Mouse (Mus musculus): ENCODE results near the gene Rasa2.
"Not testable (repeated sequence)": the region's sequence is repeated elsewhere in the genome, so short reads cannot be mapped to it uniquely, and the experiment has no call there.

Rasa2 gene

GRCm38 (mm10) chr9:96589346-96589745, 42.1 kb downstream of the Rasa2 start:
- DNase-seq (ENCODE audit: extremely low read depth, low read depth) = no peak

DNA sequence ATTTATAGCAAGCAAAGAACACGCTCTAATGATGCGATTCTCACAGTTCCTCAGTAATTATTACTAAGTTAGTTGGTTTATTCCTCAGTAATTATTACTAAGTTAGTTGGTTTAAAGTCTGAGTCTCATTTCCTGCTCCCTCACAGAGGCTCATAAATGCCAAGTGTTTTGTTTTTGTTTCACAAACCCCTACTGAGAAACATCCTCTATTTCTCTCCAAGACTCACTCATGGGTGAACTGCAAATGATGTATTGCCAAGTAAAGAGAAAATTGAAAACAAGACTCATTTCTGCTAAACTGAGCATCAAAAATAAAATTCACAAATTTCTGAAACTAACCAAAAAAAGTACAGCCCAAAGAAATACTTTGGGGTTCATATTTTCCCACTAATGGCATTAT, 47.9 kb downstream of the Rasa2 start:
- no peak for DNase-seq (ENCODE audit: extremely low read depth, low read depth)

- DNase-seq (ENCODE audit: extremely low read depth, low read depth) = no peak
These were observed 48.3 kb downstream of the Rasa2 start for GRCm38 (mm10) chr9:96583076-96583475.

- peak; percentile 35 for DNase-seq (ENCODE audit: extremely low read depth, low read depth)
These were observed 53.2 kb downstream of the Rasa2 start for GRCm38 (mm10) chr9:96578190-96578589.

DNA sequence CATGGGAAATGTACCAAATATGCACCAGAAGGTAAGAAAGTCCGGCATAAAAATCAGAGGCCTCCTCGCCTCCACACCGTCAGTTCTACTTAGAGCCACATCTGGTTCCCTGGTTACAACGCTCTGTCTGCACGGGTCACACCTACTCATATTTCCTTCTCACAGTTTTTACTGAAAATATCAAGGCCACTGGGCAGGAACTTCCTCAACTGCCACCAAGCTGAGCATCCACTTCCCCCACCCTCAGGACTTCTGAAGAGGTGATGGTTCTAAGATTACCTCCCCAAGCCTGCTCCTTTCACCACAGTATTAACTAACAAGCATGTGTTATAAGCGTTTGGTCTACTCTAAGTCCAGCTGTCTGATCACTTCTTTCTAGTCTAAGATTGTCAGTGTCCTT, 53.7 kb downstream of the Rasa2 start:
- DNase-seq (ENCODE audit: extremely low read depth, low read depth) = peak; percentile 40

DNA sequence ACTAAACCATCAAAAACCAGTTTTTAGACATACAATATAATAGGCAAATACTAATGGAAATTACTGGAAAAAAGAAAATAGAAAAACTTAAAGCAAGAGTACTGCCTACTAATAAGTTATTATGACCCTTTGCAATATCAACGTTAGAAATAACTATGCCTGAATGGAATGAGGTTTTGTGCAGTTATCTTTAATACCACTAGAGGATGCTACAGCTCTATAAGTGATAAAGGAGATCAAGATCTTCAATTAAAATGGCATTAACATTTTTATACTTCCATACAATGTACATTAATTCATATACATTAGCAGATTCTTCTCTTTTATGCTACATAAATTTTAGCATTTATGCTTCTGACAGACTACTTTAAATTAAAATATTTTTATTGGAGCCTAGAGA, 58.2 kb downstream of the Rasa2 start:
- DNase-seq (ENCODE audit: extremely low read depth, low read depth) = no peak

DNA sequence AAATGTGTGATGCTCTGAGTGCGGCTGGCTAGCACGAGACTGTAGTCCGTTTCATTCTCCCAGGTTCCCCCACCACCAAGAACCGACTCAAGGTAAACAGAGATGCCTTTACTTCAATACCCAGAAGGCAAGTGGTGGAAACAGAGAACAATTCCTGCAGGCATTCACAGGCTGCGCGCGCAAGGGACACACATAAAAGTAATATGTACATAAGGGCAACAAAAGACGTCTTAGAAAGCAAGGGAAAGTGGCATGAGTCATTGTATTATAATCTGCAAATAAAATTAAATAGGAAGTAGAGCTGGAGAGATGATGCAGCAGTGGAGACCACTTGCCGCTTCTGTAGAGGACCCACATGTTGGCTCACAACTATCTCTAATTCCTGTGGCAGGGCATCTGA, 58.7 kb downstream of the Rasa2 start:
- no peak for DNase-seq (ENCODE audit: extremely low read depth, low read depth)

DNA sequence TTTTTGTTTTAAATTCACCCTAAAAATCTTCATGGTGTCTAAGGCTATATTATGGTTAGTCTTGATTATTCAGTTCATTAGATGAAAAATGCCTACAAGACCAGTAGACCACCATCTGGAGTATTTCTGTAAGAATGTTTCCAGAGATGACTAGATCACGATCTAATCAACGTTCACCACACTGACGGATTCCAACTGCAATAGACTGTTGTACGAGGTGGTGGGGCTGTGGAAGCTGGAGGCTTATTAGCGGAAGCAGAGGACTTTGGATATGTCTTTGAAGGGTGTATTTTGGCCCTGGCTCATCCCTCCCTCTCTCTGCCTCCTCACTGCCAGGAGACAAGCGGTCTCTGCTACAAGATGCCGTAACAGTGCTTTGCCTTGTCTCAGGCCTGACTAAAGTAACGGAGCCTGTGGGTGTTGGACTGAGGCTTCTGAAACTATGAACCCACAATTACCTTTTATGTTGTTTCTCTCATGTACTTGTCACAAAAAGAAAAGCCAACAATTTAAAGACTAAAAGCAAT, 64.9 kb downstream of the Rasa2 start:
- DNase-seq (ENCODE audit: extremely low read depth, low read depth) = no peak

DNA sequence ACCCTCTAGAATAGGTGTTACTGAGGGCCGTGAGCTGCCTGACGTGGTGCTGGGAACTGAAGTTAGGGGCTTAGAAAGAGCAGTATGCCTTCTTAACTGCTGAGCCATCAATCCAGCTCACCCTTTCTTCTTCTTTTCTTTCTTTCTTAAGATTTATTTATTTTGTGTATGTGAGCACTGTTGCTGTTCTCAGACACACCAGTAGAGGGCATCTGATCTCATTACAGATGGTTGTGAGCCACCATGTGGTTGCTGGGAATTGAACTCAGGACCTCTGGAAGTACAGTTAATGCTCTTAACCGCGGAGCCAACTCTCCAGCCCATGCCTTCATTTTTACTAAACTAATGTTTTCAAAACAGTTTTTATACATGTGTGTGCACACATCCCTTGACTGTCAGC, 67.9 kb downstream of the Rasa2 start:
- no peak for DNase-seq (ENCODE audit: extremely low read depth, low read depth)

DNA sequence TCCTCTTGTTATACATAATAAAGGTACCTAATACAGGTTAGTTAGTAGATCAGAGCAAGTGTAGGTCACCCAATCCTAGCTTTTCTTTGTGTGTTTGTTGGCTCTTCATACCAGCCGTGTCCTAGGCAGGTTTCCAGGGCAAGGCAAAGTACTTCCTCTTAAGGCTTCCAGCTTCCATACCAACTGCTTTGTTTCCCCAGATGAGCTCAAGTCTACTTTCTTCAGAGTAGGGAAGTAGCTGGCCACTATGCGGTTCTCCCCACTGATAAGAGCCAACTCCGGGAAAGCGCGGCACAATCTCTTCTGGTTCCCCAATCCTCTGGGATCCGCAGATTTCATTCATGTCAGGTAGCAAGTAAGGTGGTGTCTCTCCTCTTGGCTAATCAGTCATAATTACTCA, 72.3 kb downstream of the Rasa2 start:
- peak; percentile 54 for DNase-seq (ENCODE audit: extremely low read depth, low read depth)

DNA sequence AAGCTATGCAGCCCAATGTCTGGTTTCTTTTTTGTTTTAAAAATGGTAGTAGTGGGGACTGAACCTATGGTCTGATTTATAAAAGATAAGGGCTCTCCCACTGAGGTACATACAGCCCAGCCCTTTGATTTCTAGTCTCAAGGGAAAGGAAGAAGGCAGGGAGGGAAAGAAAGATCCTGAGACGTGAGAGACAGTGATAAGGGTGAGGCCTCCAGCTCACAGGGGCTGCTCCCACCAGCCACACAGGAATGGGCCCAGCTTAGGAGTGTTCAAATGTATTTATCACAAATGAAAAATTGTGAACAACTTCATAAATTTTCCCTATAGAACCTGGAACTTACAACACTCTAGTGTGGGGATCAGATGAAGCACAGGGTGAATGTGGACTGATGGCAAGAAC, 72.8 kb downstream of the Rasa2 start:
- no peak for DNase-seq (ENCODE audit: extremely low read depth, low read depth)

DNA sequence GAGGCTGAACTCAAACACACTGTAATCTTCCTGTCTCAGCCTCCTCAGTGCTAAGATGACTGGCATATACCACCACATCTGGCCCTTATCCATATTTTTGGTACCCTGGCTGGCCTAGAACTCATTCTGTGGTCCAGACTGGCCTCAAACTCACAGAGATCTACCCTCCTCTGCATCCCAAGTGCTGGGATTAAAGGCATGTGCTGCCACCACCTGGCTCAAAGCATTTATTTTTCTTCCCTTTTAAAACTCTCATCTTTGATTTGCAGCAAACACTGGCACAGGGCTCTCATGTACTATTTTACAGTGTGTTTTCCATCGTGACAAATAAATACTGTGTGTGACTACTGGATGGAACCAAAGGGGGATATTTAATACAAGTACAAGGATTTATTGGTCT, 77.3 kb downstream of the Rasa2 start:
- DNase-seq (ENCODE audit: extremely low read depth, low read depth) = no peak

DNA sequence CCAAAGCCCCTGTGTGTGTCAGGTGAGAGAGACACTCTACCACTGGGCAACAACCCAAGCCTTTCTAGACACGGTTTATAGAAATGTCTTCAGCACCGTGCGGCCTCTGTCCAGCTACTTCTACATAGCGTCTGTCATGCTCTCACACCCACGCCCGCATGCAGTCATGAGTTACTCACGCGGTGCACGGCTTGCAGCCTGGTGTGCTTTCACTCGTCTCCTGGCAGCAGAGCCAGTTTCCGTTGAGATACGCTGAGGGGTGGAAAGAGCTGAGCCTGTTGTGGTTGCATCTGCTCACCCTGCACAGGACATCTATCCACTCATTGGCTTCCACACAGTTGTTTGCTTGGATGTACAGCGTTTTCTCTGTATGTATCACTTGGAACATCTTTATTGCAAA, 86.0 kb downstream of the Rasa2 start:
- no peak for DNase-seq (ENCODE audit: extremely low read depth, low read depth)

GRCm38 (mm10) chr9:96543643-96544640, 87.5 kb downstream of the Rasa2 start:
- DNase-seq (ENCODE audit: extremely low read depth, low read depth) = no peak

- DNase-seq (ENCODE audit: extremely low read depth, low read depth) = no peak
These were observed 92.5 kb downstream of the Rasa2 start for GRCm38 (mm10) chr9:96538916-96539315.

GRCm38 (mm10) chr9:96537615-96537919, 93.8 kb downstream of the Rasa2 start:
- DNase-seq (ENCODE audit: extremely low read depth, low read depth) = no peak

- DNase-seq (ENCODE audit: extremely low read depth, low read depth) = no peak
These were observed 94.4 kb downstream of the Rasa2 start for GRCm38 (mm10) chr9:96536895-96537614.

DNA sequence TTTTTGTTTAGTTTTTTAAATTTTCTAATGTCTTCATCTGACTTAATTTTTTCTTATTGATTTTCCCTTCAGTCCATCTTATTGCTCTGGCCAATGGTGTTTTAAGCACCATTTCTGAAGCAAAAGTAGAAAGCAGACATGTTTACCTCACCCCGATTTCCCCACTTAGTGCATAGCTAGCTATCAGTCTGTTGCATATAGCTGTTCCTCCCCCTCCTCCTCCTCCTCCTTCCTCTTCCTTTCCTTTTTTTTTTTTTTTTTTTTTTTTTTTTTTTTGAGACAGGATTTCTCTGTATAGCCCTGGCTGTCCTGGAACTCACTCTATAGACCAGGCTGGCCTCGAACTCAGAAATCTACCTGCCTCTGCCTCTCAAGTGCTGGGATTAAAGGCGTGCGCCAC, 95.3 kb downstream of the Rasa2 start:
- DNase-seq (ENCODE audit: extremely low read depth, low read depth) = not testable (repeated sequence)

DNA sequence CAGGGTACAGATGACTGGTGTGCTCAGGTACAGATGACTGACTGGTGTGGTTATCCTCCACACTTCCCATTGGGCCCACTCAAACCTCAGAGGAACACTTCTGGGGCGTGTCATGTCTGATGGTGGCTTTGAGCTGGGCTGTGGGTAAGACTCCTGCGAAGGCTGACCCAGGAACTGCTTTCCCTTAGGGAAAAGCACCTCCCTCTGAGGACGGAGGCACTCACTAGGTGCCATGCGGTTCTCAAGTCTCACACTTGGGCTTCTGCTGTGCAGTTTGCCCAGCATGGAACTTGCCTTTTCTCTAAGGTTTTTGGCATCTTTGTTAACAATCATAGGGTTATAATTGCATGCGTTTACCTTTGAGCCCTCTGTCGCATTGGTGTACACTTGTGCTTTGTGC, 96.0 kb downstream of the Rasa2 start:
- no peak for DNase-seq (ENCODE audit: extremely low read depth, low read depth)

DNA sequence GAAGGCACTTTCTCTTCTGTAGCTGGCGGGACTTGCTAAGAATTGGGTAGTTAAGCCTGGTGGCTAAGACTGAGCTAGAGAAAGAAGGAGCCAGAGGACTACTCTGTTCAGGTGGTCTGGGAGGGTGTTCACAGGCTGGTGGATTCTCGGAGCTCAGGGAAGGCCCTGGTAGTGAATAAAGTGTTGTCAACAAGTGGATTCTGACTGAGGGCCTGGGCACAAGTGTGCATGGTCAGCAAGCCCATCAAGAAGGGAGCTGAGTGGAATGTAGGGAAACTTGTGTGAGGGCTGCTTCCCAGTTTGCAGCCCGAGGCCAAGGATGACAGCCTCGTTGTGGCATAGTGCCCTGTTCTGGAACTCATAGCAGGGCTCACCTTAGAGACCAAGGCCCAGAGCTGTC, 97.2 kb downstream of the Rasa2 start:
- DNase-seq (ENCODE audit: extremely low read depth, low read depth) = no peak

DNA sequence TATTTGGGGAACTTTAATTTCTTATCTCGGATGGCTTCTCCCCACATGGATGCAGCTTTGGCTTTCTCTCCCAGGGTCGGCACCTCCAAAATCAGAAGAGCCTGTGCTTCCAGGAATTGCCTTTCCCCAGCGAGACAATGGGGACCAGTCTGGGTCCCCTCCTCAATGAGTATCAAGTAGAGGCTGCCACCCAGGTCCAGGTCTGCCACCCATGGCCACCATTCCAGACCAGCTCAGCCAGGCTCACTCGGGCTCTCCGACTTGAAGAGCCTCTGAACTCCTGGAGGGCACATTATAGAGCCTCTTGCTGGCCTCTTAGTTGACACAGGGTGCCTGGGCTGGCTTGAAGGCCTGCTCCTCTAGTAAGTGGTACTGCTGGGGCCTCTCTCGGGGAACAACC, 97.9 kb downstream of the Rasa2 start:
- DNase-seq (ENCODE audit: extremely low read depth, low read depth) = no peak

GRCm38 (mm10) chr9:96532531-96532930, 98.9 kb downstream of the Rasa2 start:
- no peak for DNase-seq (ENCODE audit: extremely low read depth, low read depth)
